Comparison of ENCODE assay signal across 8 mouse cellular contexts in the genomic region with DNA sequence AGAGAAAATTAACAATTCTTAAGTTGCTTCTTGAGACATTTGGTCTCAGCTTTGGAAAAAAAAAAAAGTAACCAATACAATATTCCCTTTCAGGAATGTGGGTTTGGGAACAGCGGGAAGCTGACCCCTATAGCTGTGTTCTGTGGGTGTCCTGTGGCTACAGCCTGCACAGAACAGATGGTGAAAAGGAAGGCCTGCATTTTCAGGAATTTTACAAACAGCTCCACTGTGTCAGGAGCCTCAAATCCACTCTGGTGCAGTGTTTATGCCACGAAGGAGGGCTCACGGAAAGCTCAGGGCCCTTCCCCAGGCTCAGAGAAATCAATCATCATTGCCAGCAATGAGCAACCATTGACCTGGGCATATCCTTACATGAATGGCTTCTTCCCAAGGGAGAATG. TPM values are rescaled to one million over a fixed set of nuclear protein-coding genes. Genes with fewer than 3 reads are reported as not detected.
DNase-seq lines count a peak whose midpoint lies in the region; ATAC-seq and TF ChIP-seq lines count a peak whose summit lies in the region.
"Had no signal": no experiment of that assay in that cellular context is flagged by ENCODE, and none has a peak within 500 bp of the region (broad histone marks: within the 10 kb centered on the region; RNA-seq: fewer than 3 reads in every experiment).

No protein-coding gene starts in this region.

- H3K4me2 ChIP-seq in kidney, embryonic 14.5 days (replicated peaks; ENCODE audit: low read depth, low read length), result peak overlapping the region; percentile 31; the same call in 1 of the 2 replicates
- H3K4me2 ChIP-seq in embryonic facial prominence, embryonic 13.5 days, result peak overlapping the region; percentile 53
- peak overlapping the region; percentile 36 for H3K4me2 ChIP-seq in limb, embryonic 14.5 days (replicated peaks; ENCODE audit: low read depth, low read length, severe bottlenecking)

- H3K9me3 ChIP-seq in kidney, embryonic 14.5 days (ENCODE audit: control insufficient read depth, low read length), result no peaks in the 10 kb centered on the region
- no peaks in the 10 kb centered on the region for H3K9me3 ChIP-seq in embryonic facial prominence, embryonic 13.5 days
- H3K9me3 ChIP-seq in limb, embryonic 14.5 days (ENCODE audit: control insufficient read depth, low read length), result no peaks in the 10 kb centered on the region

- no peak overlapping the region for H3K27ac ChIP-seq in kidney, embryonic 14.5 days (ENCODE audit: low read depth, low read length)
- peak overlapping the region; percentile 71 for H3K27ac ChIP-seq in embryonic facial prominence, embryonic 13.5 days
- H3K27ac ChIP-seq in limb, embryonic 14.5 days (replicated peaks; ENCODE audit: low read depth, low read length), result peak overlapping the region; percentile 35
- H3K27ac ChIP-seq: liver, embryonic 14.5 days had no signal

- no peaks in the 10 kb centered on the region for H3K36me3 ChIP-seq in kidney, embryonic 14.5 days (ENCODE audit: control insufficient read depth, insufficient read depth, low read length)
- no peaks in the 10 kb centered on the region for H3K36me3 ChIP-seq in embryonic facial prominence, embryonic 13.5 days
- H3K36me3 ChIP-seq in limb, embryonic 14.5 days (ENCODE audit: control insufficient read depth, insufficient read depth, low read length), result no peaks in the 10 kb centered on the region

- no peak for ATAC-seq in kidney, embryonic 14.5 days (ENCODE audit: low FRiP score, low TSS enrichment)
- ATAC-seq in embryonic facial prominence, embryonic 13.5 days (ENCODE audit: insufficient number of reproducible peaks, insufficient read depth, low FRiP score, low TSS enrichment, low read depth), result no peak
- no peak for ATAC-seq in limb, embryonic 14.5 days (ENCODE audit: low FRiP score, low read depth)
- no peak for ATAC-seq in megakaryocyte-erythroid progenitor cell, adult 5-6 weeks (replicated peaks; ENCODE audit: low FRiP score, low TSS enrichment, poor library complexity, severe bottlenecking)

- H3K27me3 ChIP-seq in kidney, embryonic 14.5 days (ENCODE audit: control insufficient read depth, insufficient read depth, low read length), result no peaks in the 10 kb centered on the region
- H3K27me3 ChIP-seq in embryonic facial prominence, embryonic 13.5 days, result no peaks in the 10 kb centered on the region
- no peaks in the 10 kb centered on the region for H3K27me3 ChIP-seq in limb, embryonic 14.5 days (ENCODE audit: control insufficient read depth, insufficient read depth, low read length)

- WGBS in kidney, embryonic 14.5 days, result 42% methylated on average over 3 of the region's 3 CpGs
- WGBS in embryonic facial prominence, embryonic 13.5 days, result 41% methylated on average over 3 of the region's 3 CpGs
- WGBS in limb, embryonic 14.5 days, result 36% methylated on average over 3 of the region's 3 CpGs

- peaks cover 7% of the 10 kb centered on the region for H3K4me1 ChIP-seq in kidney, embryonic 14.5 days (ENCODE audit: control insufficient read depth, insufficient read depth, low read length)
- peaks cover 13% of the 10 kb centered on the region for H3K4me1 ChIP-seq in embryonic facial prominence, embryonic 13.5 days
- H3K4me1 ChIP-seq in limb, embryonic 14.5 days (ENCODE audit: control insufficient read depth, insufficient read depth, low read length), result peaks cover 5% of the 10 kb centered on the region; the same call in 1 of the 2 replicates

- DNase-seq in kidney, postnatal 4 days, result no peak
- DNase-seq in cerebellum, adult 9-10 months, result peak; percentile 61
- no peak for DNase-seq in limb, embryonic 14.5 days (ENCODE audit: low spot score)
- DNase-seq in adrenal gland, postnatal 36 days, result no peak

- no peak for TF ChIP-seq POLR2A in limb, embryonic 14.5 days (IDR thresholded peaks at IDR 0.05; ENCODE audit: borderline replicate concordance, extremely low read depth, insufficient read depth, insufficient read length)

- H3K9ac ChIP-seq in kidney, embryonic 14.5 days (ENCODE audit: low read depth, low read length), result no peak overlapping the region
- peak overlapping the region; percentile 40; the same call in 1 of the 2 replicates for H3K9ac ChIP-seq in embryonic facial prominence, embryonic 13.5 days
- H3K9ac ChIP-seq in limb, embryonic 14.5 days (ENCODE audit: low read depth, low read length, severe bottlenecking), result peak overlapping the region; percentile 34; the same call in 1 of the 2 replicates
- H3K9ac ChIP-seq: liver, embryonic 14.5 days had no signal

- peak overlapping the region; percentile 19; the same call in 1 of the 2 replicates for H3K4me3 ChIP-seq in kidney, embryonic 14.5 days (ENCODE audit: low read length)
- peak overlapping the region; percentile 21; the same call in 1 of the 2 replicates for H3K4me3 ChIP-seq in embryonic facial prominence, embryonic 13.5 days
- peak overlapping the region; percentile 10; the same call in 1 of the 2 replicates for H3K4me3 ChIP-seq in limb, embryonic 14.5 days (replicated peaks; ENCODE audit: low read length)

RNA-seq across cellular contexts. Expression of a gene that starts 21.5 kb away (rescaled TPM):
- 28.1 and 34.7 TPM in 2 replicates for polyA plus RNA-seq in kidney, embryonic 14.5 days (2014; fragmentation: Nextera tagmentation; extraction: Ambion mirVana)
- 32.5 and 34.7 TPM in 2 replicates for polyA plus RNA-seq in embryonic facial prominence, embryonic 13.5 days (2015; fragmentation: Nextera tagmentation; extraction: Ambion mirVana)
- polyA plus RNA-seq in limb, embryonic 14.5 days (2012; rRNA removed), result 23.1 and 28.3 TPM in 2 replicates
- polyA plus RNA-seq in limb, embryonic 14.5 days (2014; fragmentation: Nextera tagmentation; extraction: Ambion mirVana), result 45.6 and 50.5 TPM in 2 replicates
- 8.7 and 10.9 TPM in 2 replicates for total RNA-seq in megakaryocyte-erythroid progenitor cell, adult 5-6 weeks (2014; fragmentation: Nextera tagmentation)
- total RNA-seq in megakaryocyte-erythroid progenitor cell, adult 5-6 weeks (2017), result 15.2 and 19.4 TPM in 2 replicates
- total RNA-seq in adrenal gland, postnatal 36 days (2021), result 10 to 100 TPM; 62.8 to 72.5 TPM

RNA-seq across cellular contexts. Expression of a gene that starts 34.4 kb away (rescaled TPM):
- 11.2 and 18.2 TPM in 2 replicates for polyA plus RNA-seq in kidney, embryonic 14.5 days (2014; fragmentation: Nextera tagmentation; extraction: Ambion mirVana)
- polyA plus RNA-seq in embryonic facial prominence, embryonic 13.5 days (2015; fragmentation: Nextera tagmentation; extraction: Ambion mirVana), result 16.9 and 19.0 TPM in 2 replicates
- 24.7 and 27.4 TPM in 2 replicates for polyA plus RNA-seq in limb, embryonic 14.5 days (2012; rRNA removed)
- polyA plus RNA-seq in limb, embryonic 14.5 days (2014; fragmentation: Nextera tagmentation; extraction: Ambion mirVana), result 19.8 and 20.9 TPM in 2 replicates
- total RNA-seq in megakaryocyte-erythroid progenitor cell, adult 5-6 weeks (2014; fragmentation: Nextera tagmentation), result 23.7 and 33.3 TPM in 2 replicates
- 7.0 and 7.9 TPM in 2 replicates for total RNA-seq in megakaryocyte-erythroid progenitor cell, adult 5-6 weeks (2017)
- total RNA-seq in adrenal gland, postnatal 36 days (2021), result 100 to 1,000 TPM in 1 of 2 experiments, 10 to 100 TPM in 1; 98.7 to 119 TPM
